Mouse (Mus musculus): ENCODE results near the gene Ly86. TPM values are rescaled to one million over a fixed set of nuclear protein-coding genes. Genes with fewer than 3 reads are reported as not detected.

Ly86 gene
- total RNA-seq, 2 experiments from 2014 or later: 8.5 to 8.7 TPM

GRCm38 (mm10) chr13:37358112-37358511, 13.1 kb downstream of the Ly86 start:
- no peak for DNase-seq (ENCODE audit: low spot score in 2 of 2)
- H3K27ac ChIP-seq: no peak overlapping the region
- no peak for TF ChIP-seq CTCF (conservative IDR thresholded peaks at IDR 0.05)
- H3K4me3 ChIP-seq: no peak overlapping the region

DNA sequence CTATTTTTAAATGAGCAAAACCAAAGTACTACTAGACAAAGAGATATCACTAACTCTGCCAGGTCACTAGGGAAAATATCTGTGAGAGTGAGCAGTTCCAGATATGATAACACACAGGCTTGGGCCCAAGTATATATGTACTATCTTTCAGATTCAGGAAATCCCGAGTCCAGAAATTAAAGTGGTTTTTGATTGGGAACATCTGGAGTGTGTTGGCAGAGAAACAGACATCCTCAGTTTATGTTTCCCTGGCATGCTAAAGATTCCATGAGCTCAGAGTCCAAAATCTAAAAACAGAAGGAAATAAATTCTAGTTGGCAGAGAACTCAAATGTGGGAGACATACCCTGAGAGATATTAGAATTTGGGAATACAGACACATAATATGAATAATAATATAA, 16.2 kb downstream of the Ly86 start:
- no peak overlapping the region for H3K4me3 ChIP-seq
- TF ChIP-seq CTCF (conservative IDR thresholded peaks at IDR 0.05): no peak
- DNase-seq (ENCODE audit: low spot score in 2 of 2): no peak

DNA sequence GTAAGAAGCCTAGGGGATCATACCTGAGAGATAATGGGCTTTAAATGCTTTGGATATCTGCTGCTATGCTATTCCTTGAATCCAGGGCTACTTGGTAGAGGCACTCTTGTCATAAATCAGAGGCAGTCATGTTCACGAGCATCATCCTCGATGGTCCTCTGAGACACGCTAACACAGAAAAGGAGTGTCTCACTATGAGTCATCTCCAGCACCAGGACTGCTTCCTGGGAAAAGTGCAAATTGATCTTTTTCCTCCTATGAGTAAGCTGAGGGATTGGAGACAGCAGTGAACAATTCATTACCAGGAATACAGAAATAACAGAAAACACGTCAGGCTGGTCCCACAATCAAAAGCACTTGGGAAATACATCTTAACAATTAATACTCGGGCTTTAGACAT, 19.3 kb downstream of the Ly86 start:
- Histone ChIP-seq H3K4me3 (no peak overlapping the region), H3K27ac (no peak overlapping the region)
- TF ChIP-seq CTCF (conservative IDR thresholded peaks at IDR 0.05): no peak
- no peak for DNase-seq (ENCODE audit: low spot score in 2 of 2)

More for the DNA sequence above, 16.2 kb downstream of the Ly86 start:
- peak overlapping the region; percentile 11; the same call in 1 of the 2 replicates for H3K27ac ChIP-seq

DNA sequence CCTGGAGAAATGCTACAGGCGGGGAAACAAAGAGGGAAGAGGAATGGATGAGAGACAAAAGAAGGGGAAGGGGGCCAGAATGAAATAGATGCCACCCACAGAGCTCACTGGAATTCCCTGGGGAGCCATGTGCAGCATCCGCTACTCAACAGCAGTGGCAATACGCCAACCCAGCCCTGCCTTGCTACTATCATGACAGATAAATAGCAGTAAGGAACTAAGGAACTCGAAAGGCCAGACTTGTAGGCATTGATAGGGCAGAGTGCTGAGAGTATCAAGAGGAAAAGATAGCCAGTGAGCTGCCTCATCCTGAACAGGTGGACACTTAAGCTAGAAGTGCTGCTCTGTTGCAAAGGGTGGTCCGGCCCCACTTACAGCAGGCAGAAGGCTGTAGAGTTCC, 31.4 kb downstream of the Ly86 start:
- Histone ChIP-seq H3K27ac (no peak overlapping the region), H3K4me3 (no peak overlapping the region)
- no peak for TF ChIP-seq CTCF (conservative IDR thresholded peaks at IDR 0.05)
- peak in 1 of 2 experiments; percentile 33 for DNase-seq (ENCODE audit: low spot score in 2 of 2)

GRCm38 (mm10) chr13:37388222-37389202, 43.5 kb downstream of the Ly86 start:
- peak; percentile 72 to 73 for DNase-seq (ENCODE audit: low spot score in 2 of 2)
- TF ChIP-seq CTCF (conservative IDR thresholded peaks at IDR 0.05): no peak
- H3K4me3 ChIP-seq: no peak overlapping the region
- peak overlapping the region; percentile 92 for H3K27ac ChIP-seq

DNA sequence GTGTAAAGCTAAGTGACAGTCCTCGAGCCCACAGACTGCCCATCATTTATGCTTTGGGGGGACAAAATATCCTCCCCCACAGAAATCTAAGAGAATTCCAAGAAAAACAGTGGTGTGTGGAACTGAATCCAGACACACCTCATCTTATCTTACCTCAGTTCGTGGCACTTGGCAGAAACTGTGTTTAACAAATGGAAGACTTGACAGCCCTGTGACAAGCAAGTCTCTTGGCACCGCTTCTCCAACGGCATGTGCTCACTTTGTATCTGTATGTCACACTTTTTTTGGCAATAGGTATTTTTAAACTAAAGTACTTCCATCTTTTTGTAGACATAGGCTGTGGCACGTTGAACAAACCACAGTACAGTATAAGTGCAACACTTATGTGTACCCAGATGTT, 44.3 kb downstream of the Ly86 start:
- no peak for TF ChIP-seq CTCF (conservative IDR thresholded peaks at IDR 0.05)
- no peak overlapping the region for H3K4me3 ChIP-seq
- H3K27ac ChIP-seq: peak overlapping the region; percentile 92
- DNase-seq (ENCODE audit: low spot score in 2 of 2): no peak

DNA sequence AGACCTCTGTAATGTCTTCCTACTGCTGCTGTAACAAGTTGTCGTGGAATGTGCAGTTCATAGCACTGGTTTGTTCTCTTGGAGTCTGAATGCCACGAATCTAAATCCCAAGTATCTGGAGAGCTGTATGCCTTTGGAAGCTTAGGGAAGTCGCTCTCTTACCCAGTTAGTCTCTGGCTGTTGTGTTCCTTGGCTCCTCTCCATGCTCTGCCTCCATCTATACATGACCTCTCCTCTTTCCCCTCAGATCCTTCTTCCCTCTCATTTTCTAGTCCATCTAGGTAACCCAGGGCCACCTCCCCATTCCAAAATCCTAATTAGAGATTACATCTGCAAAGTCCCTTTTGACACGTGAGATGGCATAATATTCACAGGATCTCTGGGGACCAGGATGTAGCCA, 53.8 kb downstream of the Ly86 start:
- no peak for DNase-seq (ENCODE audit: low spot score in 2 of 2)
- no peak overlapping the region for H3K27ac ChIP-seq
- H3K4me3 ChIP-seq: no peak overlapping the region
- TF ChIP-seq CTCF (conservative IDR thresholded peaks at IDR 0.05): no peak

GRCm38 (mm10) chr13:37399340-37399739, 54.3 kb downstream of the Ly86 start:
- no peak for DNase-seq (ENCODE audit: low spot score in 2 of 2)
- TF ChIP-seq CTCF (conservative IDR thresholded peaks at IDR 0.05): no peak
- H3K4me3 ChIP-seq: no peak overlapping the region
- no peak overlapping the region for H3K27ac ChIP-seq

DNA sequence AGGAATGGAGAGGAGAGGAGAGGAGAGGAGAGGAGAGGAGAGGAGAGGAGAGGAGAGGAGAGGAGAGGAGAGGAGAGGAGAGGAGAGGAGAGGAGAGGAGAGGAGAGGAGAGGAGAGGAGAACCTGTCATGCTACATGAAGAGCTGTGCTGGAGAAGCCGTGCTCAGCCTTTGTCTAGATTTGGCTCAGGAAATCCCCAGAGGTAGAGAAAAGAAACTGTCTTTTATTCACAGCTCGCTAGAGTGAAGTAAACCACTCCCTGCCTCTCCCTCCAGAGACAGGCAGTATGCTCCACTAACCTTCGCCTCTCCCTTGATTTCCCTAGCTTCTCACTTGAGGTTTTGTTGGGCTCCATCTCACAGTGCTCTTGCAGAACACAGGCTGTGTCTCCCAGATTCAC, 57.4 kb downstream of the Ly86 start:
- DNase-seq (ENCODE audit: low spot score in 2 of 2): no peak
- no peak for TF ChIP-seq CTCF (conservative IDR thresholded peaks at IDR 0.05)
- no peak overlapping the region for H3K4me3 ChIP-seq
- no peak overlapping the region for H3K27ac ChIP-seq

DNA sequence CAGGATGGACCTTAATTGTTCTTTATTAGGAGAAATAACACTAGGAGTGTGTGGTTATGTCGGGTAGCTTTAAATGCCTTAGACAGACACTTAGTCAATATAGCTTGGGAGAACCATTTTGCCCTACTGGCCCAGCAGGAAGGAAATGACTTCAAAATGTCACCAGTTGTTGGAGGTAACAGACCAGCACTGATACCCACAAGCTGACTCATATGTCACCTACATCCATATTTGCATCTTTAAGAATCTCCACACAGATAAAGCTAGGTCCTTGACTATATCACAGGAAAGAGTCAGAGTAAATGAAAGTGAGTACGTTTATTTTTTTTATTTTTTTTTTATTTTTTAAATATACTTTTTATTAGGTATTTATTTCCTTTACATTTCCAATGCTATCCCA, 58.7 kb downstream of the Ly86 start:
- Histone ChIP-seq H3K27ac (no peak overlapping the region), H3K4me3 (no peak overlapping the region)
- DNase-seq (ENCODE audit: low spot score in 2 of 2): no peak
- TF ChIP-seq CTCF (conservative IDR thresholded peaks at IDR 0.05): no peak

DNA sequence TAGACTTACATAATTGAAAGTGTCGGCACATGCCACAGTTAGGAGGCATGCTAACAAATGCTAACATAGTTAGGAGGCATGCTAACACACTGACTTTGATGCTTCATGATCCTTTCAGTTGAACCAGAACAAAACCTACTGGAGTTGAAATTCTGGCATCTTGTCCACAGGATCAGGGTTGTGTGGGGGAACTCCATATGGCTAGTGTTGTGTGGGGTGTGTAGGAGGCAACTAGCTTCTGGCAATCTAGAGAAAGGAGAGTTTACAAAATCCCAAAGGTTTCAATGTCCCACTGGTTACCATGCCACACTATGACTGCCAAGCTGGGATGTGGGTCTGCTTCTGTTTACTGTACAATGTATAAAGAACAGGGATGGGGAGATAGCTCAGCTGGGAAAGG, 70.7 kb downstream of the Ly86 start:
- Histone ChIP-seq H3K4me3 (no peak overlapping the region), H3K27ac (peak overlapping the region; percentile 88)
- no peak for TF ChIP-seq CTCF (conservative IDR thresholded peaks at IDR 0.05)
- DNase-seq (ENCODE audit: low spot score in 2 of 2): peak; percentile 75 to 86

DNA sequence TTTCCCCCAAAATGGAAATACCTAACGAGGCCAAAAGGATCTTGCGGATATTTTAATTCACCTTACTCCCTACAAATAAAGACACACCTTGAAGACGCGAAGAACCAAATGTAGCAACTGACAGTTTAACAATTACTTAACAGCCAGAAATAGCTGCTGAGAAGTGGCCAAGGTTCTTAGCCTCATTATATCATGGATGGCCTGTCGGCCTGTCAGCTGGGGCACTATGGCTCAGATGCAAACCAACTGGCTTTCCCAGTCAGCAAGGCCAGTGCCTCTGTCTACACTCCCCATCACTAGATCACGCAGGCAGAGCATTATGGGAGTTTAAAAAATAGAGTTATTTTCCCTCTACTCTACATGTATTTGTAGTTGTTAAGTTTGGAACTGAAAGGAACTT, 78.4 kb downstream of the Ly86 start:
- TF ChIP-seq CTCF (conservative IDR thresholded peaks at IDR 0.05): no peak
- H3K27ac ChIP-seq: no peak overlapping the region
- H3K4me3 ChIP-seq: no peak overlapping the region
- no peak for DNase-seq (ENCODE audit: low spot score in 2 of 2)

DNA sequence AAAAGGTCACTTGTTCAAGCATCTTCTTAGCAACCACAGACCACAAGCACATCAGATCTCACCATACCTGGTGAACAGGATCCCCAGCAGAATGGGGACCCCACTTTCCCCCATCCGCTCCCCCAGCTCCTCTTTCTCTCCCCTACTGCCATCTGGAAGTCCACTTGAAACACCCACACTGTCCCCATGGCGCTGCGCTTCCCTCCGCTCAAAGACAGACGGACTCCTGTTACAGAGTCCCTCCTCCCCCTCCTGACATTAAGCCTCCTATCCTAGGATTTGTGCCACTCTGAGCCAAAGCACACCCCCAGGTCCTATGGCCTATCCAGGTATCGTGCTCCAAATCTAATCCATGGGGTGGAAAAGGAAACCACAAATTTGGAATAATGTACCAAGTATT, 79.9 kb downstream of the Ly86 start:
- no peak for TF ChIP-seq CTCF (conservative IDR thresholded peaks at IDR 0.05)
- Histone ChIP-seq H3K27ac (peak overlapping the region; percentile 79), H3K4me3 (no peak overlapping the region)
- peak; percentile 29 to 31 for DNase-seq (ENCODE audit: low spot score in 2 of 2)

DNA sequence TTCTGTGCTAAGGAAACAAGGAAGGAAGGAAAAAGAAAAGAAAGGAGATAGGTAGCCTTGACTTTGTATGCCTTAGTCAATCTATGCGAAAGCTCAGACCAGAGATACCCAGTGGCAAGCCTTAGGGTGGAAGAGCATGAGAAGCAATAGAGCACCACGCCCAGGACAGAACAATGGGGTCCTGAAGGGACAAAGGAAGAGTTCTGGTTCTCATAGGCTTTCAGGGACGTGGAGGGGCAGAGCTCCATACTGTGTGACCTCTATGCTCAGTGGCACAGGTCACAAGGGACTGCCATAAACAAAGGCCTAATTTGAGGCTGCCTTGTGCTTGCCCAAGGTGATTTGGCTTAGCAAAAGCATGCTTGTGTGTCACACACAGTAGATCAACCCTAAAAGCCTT, 80.4 kb downstream of the Ly86 start:
- Histone ChIP-seq H3K4me3 (no peak overlapping the region), H3K27ac (peak overlapping the region; percentile 79)
- no peak for TF ChIP-seq CTCF (conservative IDR thresholded peaks at IDR 0.05)
- DNase-seq (ENCODE audit: low spot score in 2 of 2): no peak

Data from layer of hippocampus, adult 2 months (tissue).